Mouse (Mus musculus): ENCODE measurements around the gene Tekt3.
A peak's percentile ranks its signal among the peaks of the same experiment; 100 is the strongest.

DNA sequence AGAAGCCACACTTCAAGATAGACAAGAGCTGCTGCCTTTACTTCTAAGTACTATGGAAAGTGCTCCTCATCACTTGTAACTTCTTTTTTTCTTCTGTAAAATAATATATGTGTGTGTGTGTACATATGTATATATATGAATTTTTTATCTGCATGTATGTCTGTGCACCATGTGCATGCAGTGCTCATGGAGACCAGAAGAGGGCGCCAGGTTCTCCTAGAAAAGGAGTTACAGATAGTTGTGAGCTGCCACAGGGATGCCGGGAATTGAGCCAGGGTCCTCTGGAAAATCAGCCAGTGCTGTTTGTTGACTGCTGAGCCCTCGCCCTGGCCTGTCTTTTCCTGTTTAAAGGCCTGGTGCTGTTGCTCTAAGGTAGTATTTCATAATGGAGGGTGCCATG, 23.1 kb downstream of the Tekt3 start:
- no peak for TF ChIP-seq CHD2 (IDR thresholded peaks at IDR 0.05; ENCODE audit: low read length)
- TF ChIP-seq TBP (IDR thresholded peaks at IDR 0.05; ENCODE audit: low read depth, low read length), result no peak
- TF ChIP-seq CTCF (IDR thresholded peaks at IDR 0.05 in 2 of 3, conservative IDR thresholded peaks at IDR 0.05 in 1 of 3; ENCODE audit: control insufficient read depth in 1 of 3, insufficient read depth in 1 of 3, low read depth in 2 of 3, low read length in 3 of 3, poor library complexity in 1 of 3, severe bottlenecking in 1 of 3), result peak in 1 of 3 experiments; percentile 14; a peak in 2 of 6 replicates
- no peak for TF ChIP-seq POLR2A (IDR thresholded peaks at IDR 0.05; ENCODE audit: control insufficient read depth in 1 of 2, insufficient read depth in 1 of 2, low read depth in 1 of 2, low read length in 2 of 2, poor library complexity in 1 of 2)
- TF ChIP-seq ZNF384 (IDR thresholded peaks at IDR 0.05; ENCODE audit: low read depth, low read length), result no peak
- TF ChIP-seq USF1 (IDR thresholded peaks at IDR 0.05; ENCODE audit: low read depth, low read length), result no peak
- no peak for TF ChIP-seq MXI1 (IDR thresholded peaks at IDR 0.05; ENCODE audit: low read depth, low read length)
- TF ChIP-seq MYC (IDR thresholded peaks at IDR 0.05; ENCODE audit: low read depth, low read length), result no peak
- no peak for TF ChIP-seq POLR2AphosphoS2 (IDR thresholded peaks at IDR 0.05; ENCODE audit: low read length)
- no peak for TF ChIP-seq CHD1 (IDR thresholded peaks at IDR 0.05; ENCODE audit: low read depth, low read length)
- TF ChIP-seq ZMIZ1 (IDR thresholded peaks at IDR 0.05; ENCODE audit: low read depth, low read length), result no peak

Measured in MEL (cell line).